Mouse (Mus musculus) liver, embryonic 15.5 days (tissue): ENCODE measurements at regions not wholly inside any gene's neighbourhood (a gene's known extent, or its start where the extent isn't known, plus 50 kb on each side); places are given as distances from the start of the nearest gene placed in this dataset.

Experiments used
- ATAC-seq: fragments of 200-750 bp; cut with Nextera tagmentation; 2 replicates; pipeline ENCODE4 v1.8.0; 2017; ENCODE audit warnings: moderate number of reproducible peaks, mild to moderate bottlenecking, moderate library complexity; ENCODE audit not compliant: insufficient read depth
- H3K27ac ChIP-seq: fragments of 300-500 bp; sonication (generic); replicated peaks from 2 replicates; pipeline ENCODE4 v1.5.1; 2015; ENCODE audit warnings: mild to moderate bottlenecking, inconsistent platforms
- H3K27me3 ChIP-seq: fragments of 300-500 bp; sonication (generic); 2 replicates; pipeline ENCODE4 v1.6.1; 2015; ENCODE audit warnings: mild to moderate bottlenecking, inconsistent platforms
- H3K36me3 ChIP-seq: fragments of 300-500 bp; sonication (generic); replicated peaks from 2 replicates; pipeline ENCODE4 v1.6.1; 2015; ENCODE audit warnings: moderate library complexity, mild to moderate bottlenecking, inconsistent platforms
- H3K4me1 ChIP-seq: fragments of 300-500 bp; sonication (generic); replicated peaks from 2 replicates; pipeline ENCODE4 v1.6.1; 2015; ENCODE audit warnings: inconsistent platforms
- H3K4me2 ChIP-seq: fragments of 300-500 bp; sonication (generic); 2 replicates; pipeline ENCODE4 v1.6.1; 2015; ENCODE audit warnings: moderate library complexity, mild to moderate bottlenecking, inconsistent platforms
- H3K4me3 ChIP-seq: fragments of 300-500 bp; sonication (generic); replicated peaks from 2 replicates; pipeline ENCODE4 v1.5.1; 2015; ENCODE audit warnings: mild to moderate bottlenecking, inconsistent platforms
- H3K9ac ChIP-seq: fragments of 300-500 bp; sonication (generic); 2 replicates; pipeline ENCODE4 v1.6.1; 2015; ENCODE audit warnings: moderate library complexity, mild to moderate bottlenecking, inconsistent platforms
- H3K9me3 ChIP-seq: fragments of 300-500 bp; sonication (generic); replicated peaks from 2 replicates; pipeline ENCODE4 v1.6.1; 2016; ENCODE audit warnings: inconsistent platforms
- WGBS: fragments of 180-500 bp; shearing (Covaris S2); methylation state at CpG from one replicate; pipeline ENCODE4 v1.1.7; 2015; ENCODE audit warnings: mixed read lengths; ENCODE audit not compliant: insufficient replicate concordance; 5-methylcytosine and 5-hydroxymethylcytosine counted together

DNA sequence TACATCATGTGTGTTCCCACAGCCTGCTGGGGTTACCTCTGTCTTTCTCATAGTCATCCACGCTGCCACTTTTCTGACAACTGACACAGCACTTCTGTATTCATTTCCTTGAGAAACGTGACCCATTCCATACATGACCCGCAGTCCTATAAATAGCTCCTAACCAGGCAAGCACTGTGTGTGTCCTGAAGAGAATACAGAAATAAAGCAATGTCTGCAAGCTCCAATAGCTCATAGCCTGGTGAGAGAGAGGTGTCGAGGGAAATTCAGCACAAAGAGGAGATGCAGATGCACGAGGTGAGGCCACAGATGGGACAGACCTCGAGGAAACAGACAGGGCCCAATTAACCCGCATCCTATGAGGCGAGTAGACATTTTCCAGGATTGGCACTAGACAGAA, 141.0 kb upstream of the Arg1 start:
- no peaks in the 10 kb centered on the region for H3K27me3 ChIP-seq
- H3K36me3 ChIP-seq = no peaks in the 10 kb centered on the region
- no peak overlapping the region for H3K4me2 ChIP-seq
- no peaks in the 10 kb centered on the region for H3K9me3 ChIP-seq
- 49% methylated on average over 8 of the region's 8 CpGs for WGBS
- H3K4me1 ChIP-seq = no peaks in the 10 kb centered on the region
- H3K9ac ChIP-seq = no peak overlapping the region
- no peak for ATAC-seq
- no peak overlapping the region for H3K4me3 ChIP-seq
- no peak overlapping the region for H3K27ac ChIP-seq

DNA sequence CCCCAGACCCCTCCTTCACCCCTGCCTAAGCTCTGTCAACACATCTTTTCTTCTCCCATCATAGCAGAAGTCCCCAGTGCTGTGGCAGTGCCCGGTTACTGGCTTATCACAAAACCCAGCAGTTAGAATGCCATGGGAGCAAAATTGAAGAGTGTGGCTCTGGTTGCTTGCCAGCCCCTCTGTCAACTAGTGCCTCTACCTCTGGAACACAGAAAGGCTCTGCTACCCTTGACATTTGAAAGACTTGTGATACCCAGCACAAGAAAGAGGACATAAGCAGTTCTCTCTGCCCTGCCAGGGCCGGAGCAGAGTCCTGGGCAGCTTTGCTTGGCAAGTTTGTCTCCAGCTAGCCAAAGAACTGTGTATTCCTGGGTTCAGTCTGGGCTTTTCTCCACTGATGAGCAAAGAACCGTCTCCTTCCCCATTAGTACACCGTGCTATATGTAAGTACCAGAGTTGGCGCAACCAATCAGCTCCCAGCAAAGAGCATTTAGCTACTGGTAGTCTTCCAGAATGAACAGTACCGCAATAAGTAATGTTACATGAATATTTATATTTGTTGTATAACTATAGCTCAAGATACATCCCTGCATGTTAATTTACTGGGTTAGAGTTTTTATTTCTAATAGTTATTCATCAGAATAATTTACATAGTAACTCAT, 137.5 kb upstream of the Arg1 start:
- H3K4me3 ChIP-seq = no peak overlapping the region
- no peak overlapping the region for H3K4me2 ChIP-seq
- no peak overlapping the region for H3K9ac ChIP-seq
- no peaks in the 10 kb centered on the region for H3K36me3 ChIP-seq
- no peak overlapping the region for H3K27ac ChIP-seq
- H3K4me1 ChIP-seq = no peaks in the 10 kb centered on the region
- H3K9me3 ChIP-seq = no peaks in the 10 kb centered on the region
- no peak for ATAC-seq
- WGBS = 68% methylated on average over 6 of the region's 6 CpGs
- no peaks in the 10 kb centered on the region for H3K27me3 ChIP-seq

DNA sequence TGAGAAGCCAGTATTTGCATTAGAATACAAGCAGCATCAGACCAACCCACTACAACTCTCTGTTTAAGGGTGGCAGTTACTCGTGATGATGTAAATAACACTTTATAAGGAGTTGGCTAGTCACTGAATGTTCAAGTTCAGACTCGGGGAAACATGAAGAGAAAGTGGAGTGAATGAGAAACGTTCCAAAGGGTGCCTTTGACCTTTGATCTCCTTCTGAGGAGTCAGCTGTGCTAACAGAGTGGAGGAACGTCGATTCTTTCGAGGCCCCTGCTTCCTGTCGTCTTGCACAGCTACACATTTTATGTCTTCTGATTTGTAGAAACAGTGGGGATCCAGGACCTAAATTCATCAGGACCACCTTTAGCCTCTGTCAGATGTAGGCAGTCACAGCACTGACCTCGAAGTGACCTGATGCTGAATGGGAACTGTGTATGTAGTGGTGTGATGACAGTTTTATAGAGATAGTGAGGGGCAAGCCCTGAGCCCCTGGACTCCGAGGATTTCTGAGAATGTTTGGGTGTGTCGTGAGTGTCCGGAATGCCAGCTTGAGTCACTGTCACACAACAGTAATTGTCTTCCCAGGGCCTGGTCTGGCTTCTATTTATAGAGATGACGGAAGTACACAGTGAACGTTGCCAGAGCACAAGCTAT, 134.2 kb upstream of the Arg1 start:
- Histone ChIP-seq H3K27ac (no peak overlapping the region), H3K4me1 (no peaks in the 10 kb centered on the region), H3K36me3 (no peaks in the 10 kb centered on the region), H3K9ac (no peak overlapping the region), H3K27me3 (no peaks in the 10 kb centered on the region), H3K4me3 (no peak overlapping the region), H3K9me3 (no peaks in the 10 kb centered on the region), H3K4me2 (no peak overlapping the region)
- ATAC-seq = no peak
- 41% methylated on average over 13 of the region's 13 CpGs for WGBS

DNA sequence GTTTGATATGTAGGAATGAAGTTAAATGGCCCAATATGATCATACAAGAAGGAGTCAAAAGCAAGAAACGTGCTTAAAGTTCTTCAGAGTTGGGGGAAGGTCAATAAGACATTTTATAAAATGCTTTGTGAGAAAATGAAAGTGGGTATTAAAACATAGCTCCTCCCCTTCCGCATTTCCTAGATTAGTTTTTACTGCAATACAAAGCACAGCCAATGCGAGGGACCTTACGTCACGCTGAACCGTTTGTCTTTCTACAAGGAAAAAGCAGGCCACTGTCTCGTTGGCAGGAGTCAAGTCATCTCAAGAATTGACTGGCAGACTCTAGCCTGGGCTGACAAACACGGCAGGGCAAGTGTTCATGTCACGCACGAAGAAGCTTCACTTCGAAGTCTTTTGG, 131.4 kb upstream of the Arg1 start:
- H3K9me3 ChIP-seq = no peaks in the 10 kb centered on the region
- H3K4me1 ChIP-seq = no peaks in the 10 kb centered on the region
- H3K36me3 ChIP-seq = no peaks in the 10 kb centered on the region
- H3K27ac ChIP-seq = no peak overlapping the region
- 71% methylated on average over 11 of the region's 11 CpGs for WGBS
- no peak overlapping the region for H3K9ac ChIP-seq
- no peak for ATAC-seq
- no peak overlapping the region for H3K4me3 ChIP-seq
- no peak overlapping the region for H3K4me2 ChIP-seq
- no peaks in the 10 kb centered on the region for H3K27me3 ChIP-seq

DNA sequence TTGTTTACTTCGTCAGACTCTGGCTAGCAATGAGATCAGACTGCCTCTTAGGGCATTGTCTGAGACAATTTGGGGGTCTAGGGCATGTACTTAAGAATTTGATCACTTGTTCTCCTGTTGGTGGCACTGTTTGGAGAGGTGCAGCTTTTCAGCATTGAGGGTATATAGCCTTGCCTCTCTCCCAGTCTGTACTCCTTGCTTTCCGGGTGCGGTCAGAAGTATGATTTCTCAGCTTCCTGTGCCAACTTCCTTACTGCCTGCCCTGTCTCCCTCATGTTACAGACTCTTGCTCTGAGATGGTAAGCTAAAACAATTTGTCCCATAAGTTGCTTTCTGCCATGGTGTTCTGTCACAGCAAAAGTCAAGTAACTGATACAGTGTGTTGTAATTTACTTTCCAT, 124.7 kb upstream of the Arg1 start:
- 52% methylated on average over 3 of the region's 3 CpGs for WGBS

DNA sequence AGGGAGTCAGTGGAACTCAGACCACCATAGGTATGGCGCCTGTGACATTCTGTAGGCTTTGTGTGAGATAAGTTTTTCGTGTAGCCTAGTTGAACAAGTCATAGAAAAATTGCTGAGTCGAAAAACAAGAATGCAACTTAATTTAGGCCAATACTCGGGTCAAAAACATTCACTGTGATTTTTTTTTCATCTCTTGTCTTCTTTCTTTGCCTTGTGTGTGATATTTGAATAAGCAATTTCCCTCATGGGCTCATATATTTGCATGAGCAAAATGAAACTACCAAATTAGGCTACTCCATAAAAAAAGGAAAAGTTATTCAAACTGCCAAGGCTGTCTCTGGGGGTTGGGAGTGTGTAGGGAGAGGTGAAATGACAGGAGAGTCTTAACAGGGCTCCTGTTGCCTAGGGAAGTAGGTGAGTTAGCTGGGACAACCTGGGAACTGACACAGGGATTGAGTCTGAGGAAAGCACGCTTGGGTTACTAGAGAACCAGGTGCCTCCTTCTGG, 124.1 kb upstream of the Arg1 start:
- Histone ChIP-seq H3K27ac (no peak overlapping the region), H3K4me3 (no peak overlapping the region), H3K36me3 (no peaks in the 10 kb centered on the region), H3K9ac (no peak overlapping the region), H3K9me3 (no peaks in the 10 kb centered on the region), H3K4me1 (no peaks in the 10 kb centered on the region), H3K27me3 (no peaks in the 10 kb centered on the region), H3K4me2 (no peak overlapping the region)
- 49% methylated on average over 5 of the region's 5 CpGs for WGBS
- ATAC-seq = no peak

More for the DNA sequence above, 124.7 kb upstream of the Arg1 start:
- Histone ChIP-seq H3K27ac (no peak overlapping the region), H3K4me2 (no peak overlapping the region), H3K9me3 (no peaks in the 10 kb centered on the region), H3K9ac (no peak overlapping the region), H3K4me1 (no peaks in the 10 kb centered on the region), H3K27me3 (no peaks in the 10 kb centered on the region), H3K4me3 (no peak overlapping the region), H3K36me3 (no peaks in the 10 kb centered on the region)
- ATAC-seq = no peak

DNA sequence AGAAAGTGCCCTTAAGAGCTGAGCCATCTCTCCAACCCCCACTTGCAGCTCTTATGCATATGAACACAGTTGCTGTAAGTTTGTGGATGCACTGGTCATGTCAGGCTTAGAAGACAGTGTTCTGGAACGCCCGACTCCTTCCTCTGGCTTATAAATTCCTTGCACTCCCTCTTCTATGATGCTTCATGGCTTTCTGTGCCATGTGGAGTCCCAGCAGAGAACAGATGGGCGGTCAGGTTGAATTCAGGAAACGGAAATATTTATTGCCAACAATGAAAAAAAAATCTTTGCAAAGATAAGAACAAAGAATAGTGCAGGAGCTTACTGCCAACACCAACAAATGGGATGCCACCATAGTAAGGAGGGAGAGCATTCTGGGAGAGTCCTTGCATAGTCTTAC, 113.9 kb upstream of the Arg1 start:
- 69% methylated on average over 4 of the region's 4 CpGs for WGBS
- no peak for ATAC-seq

DNA sequence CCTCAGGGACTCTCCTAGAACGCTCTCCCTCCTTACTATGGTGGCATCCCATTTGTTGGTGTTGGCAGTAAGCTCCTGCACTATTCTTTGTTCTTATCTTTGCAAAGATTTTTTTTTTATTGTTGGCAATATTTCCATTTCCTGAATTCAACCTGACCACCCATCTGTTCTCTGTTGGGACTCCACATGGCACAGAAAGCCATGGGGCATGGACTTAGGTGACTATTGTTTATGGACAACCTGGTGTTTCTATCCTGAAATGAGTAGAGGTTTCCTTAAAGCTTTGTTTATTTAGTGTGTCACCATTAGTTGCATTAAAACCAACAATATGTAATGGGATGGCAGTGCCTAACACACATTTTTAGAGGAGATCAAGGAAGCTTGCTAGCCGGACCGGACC, 112.6 kb upstream of the Arg1 start:
- Histone ChIP-seq H3K9ac (no peak overlapping the region), H3K27ac (no peak overlapping the region), H3K4me3 (no peak overlapping the region), H3K4me2 (no peak overlapping the region), H3K27me3 (no peaks in the 10 kb centered on the region), H3K4me1 (no peaks in the 10 kb centered on the region), H3K9me3 (no peaks in the 10 kb centered on the region), H3K36me3 (no peaks in the 10 kb centered on the region)
- no peak for ATAC-seq
- 70% methylated on average over 3 of the region's 3 CpGs for WGBS

More for the DNA sequence above, 113.9 kb upstream of the Arg1 start:
- H3K4me1 ChIP-seq = no peaks in the 10 kb centered on the region
- no peak overlapping the region for H3K27ac ChIP-seq
- no peak overlapping the region for H3K9ac ChIP-seq
- H3K4me3 ChIP-seq = no peak overlapping the region
- no peaks in the 10 kb centered on the region for H3K9me3 ChIP-seq
- no peak overlapping the region for H3K4me2 ChIP-seq
- H3K27me3 ChIP-seq = no peaks in the 10 kb centered on the region
- H3K36me3 ChIP-seq = no peaks in the 10 kb centered on the region

DNA sequence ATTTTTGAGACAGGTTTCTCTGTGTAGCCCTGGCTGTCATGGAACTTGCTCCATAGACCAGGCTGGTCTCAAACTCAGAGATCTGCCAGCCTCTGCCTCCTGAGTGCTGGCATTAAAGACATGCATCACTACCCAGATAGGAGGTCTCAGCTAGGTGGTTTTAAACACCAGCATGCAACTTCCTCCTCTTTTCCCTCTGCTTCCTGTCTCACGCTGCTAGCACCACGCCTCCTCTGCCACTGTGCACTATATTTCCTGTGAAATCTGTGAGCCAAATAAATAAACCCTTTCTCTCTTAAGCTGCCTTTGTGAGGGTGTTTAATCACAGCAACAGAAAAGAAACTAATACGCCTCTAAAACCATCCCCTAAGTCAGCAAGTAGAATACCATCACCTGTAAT, 109.6 kb upstream of the Arg1 start:
- Histone ChIP-seq H3K4me1 (no peaks in the 10 kb centered on the region), H3K4me3 (no peak overlapping the region), H3K9ac (no peak overlapping the region), H3K9me3 (no peaks in the 10 kb centered on the region), H3K27ac (no peak overlapping the region), H3K4me2 (no peak overlapping the region), H3K36me3 (no peaks in the 10 kb centered on the region), H3K27me3 (no peaks in the 10 kb centered on the region)
- no peak for ATAC-seq
- WGBS = 47% methylated on average over 3 of the region's 3 CpGs

DNA sequence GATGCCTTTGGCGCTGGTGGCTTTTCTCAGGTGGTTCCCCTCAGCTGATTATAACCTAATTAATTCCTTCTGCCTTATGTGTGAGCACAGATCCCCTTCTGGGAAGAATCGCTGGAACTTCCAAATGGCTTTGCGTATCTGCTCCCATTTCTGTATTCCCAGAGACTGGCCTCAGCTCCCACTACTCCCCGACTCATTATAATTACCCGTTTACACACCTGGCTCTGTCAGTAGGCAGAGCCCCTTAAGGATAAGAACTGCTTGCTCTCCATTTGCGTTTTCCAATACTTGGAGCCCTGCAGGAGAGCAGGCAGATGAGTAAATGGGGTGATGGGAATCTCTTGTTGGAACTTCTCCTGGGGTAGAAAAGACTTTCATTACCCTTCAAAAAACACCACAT, 108.1 kb upstream of the Arg1 start:
- H3K9ac ChIP-seq = no peak overlapping the region
- no peak overlapping the region for H3K27ac ChIP-seq
- H3K27me3 ChIP-seq = no peaks in the 10 kb centered on the region
- no peaks in the 10 kb centered on the region for H3K9me3 ChIP-seq
- H3K4me3 ChIP-seq = no peak overlapping the region
- H3K36me3 ChIP-seq = no peaks in the 10 kb centered on the region
- no peak overlapping the region for H3K4me2 ChIP-seq
- ATAC-seq = no peak
- WGBS = 71% methylated on average over 6 of the region's 6 CpGs
- no peaks in the 10 kb centered on the region for H3K4me1 ChIP-seq

DNA sequence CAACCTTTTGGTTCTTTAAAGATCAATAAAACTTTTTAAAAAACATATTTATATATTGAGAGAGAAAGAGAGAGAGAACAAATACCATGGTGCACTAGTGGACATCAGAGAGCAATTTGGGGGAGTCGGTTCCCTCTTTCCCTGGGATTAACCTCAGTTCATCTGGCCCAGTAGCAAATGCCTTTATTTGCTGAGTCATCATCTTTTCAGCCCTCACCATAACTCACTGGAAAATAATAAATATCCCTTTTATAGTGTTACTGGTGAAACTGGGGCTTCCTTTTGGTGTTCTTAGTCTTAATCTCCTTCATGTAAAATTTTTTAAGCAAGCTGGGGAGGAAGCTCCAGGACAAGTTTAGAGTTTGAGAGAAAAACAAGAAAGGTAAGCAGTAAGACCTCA, 105.3 kb upstream of the Arg1 start:
- H3K4me2 ChIP-seq = no peak overlapping the region
- H3K9ac ChIP-seq = no peak overlapping the region
- H3K9me3 ChIP-seq = no peaks in the 10 kb centered on the region
- H3K36me3 ChIP-seq = no peaks in the 10 kb centered on the region
- 44% methylated on average over 1 of the region's 1 CpGs for WGBS
- no peak overlapping the region for H3K27ac ChIP-seq
- no peaks in the 10 kb centered on the region for H3K4me1 ChIP-seq
- H3K27me3 ChIP-seq = no peaks in the 10 kb centered on the region
- ATAC-seq = no peak
- H3K4me3 ChIP-seq = no peak overlapping the region
